Mouse (Mus musculus): Measurements from ENCODE around the gene Camta2.

Camta2 gene

DNA sequence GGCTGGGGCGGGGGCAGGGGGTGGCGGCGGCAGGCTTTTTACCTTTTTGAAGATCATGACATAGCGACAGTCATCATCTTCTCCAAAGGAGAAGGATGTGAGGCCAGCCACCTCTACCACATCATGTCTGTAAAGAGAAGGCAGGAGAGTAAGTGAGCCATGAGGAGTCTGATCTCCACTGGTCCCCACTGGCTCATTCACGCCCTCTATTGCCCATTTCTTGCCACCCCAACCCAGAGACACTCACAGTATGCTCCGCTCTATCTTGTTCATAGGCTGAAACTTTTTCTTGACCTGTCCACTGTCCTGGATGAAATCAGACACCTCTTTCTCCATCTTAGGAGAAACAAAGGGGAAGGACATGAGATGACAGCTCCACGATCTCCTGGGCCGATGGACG, 23.2 kb downstream of the Camta2 start:
- no peak for DNase-seq (ENCODE audit: inconsistent ontology term)

DNA sequence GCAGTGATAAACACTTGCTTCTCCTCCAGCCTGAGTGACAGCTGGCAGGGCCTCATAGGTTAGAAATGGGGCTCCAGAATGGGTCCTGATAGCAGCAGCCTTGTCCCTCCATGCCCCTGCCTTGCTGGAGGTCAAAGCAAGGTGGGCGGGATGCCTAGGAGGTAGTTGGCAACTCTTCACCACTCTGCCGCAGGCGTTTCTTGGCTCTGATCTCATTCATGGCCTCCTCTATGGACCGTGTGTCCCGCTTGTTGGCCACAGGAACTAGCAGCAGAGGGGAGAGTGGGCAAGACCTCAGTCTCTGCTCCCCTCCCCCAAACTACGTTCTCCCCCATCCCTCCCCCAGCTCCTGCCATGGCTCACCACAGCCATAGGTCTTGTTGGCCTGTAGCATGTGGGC, 23.9 kb downstream of the Camta2 start:
- DNase-seq (ENCODE audit: inconsistent ontology term), result no peak

DNA sequence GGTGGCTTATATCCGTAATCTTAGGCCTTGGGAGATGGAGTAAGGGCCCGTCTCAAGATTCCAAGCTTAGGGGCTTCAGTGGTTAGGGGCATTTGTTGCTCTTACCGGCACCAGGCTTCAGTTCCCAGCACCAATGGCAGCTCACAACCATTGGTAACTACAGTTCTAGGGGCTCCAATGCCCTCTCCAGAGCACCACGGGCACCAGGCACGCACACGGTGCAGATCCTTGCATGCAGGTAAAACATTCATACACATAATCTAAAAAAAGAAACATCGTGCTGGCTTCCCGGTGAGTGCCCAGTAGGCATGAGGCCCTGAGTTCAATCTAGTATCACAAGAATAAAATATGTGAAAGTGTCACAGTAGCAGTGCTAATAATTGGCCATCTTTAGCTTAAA, 24.8 kb downstream of the Camta2 start:
- DNase-seq (ENCODE audit: inconsistent ontology term), result no peak

DNA sequence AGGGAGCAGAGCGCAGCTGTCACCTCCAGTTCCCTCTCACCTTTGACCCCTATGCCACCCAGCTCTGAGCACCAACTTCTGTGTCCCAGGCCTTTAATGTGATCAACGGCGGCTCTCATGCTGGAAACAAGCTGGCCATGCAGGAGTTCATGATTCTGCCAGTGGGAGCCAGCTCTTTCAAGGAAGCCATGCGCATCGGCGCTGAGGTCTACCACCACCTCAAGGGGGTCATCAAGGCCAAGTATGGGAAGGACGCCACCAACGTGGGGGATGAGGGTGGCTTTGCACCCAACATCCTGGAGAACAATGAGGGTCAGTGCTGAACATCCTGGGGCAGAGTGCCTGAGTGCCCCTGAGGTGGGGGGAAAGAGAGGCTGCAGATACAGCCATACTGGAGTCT, 27.3 kb downstream of the Camta2 start:
- DNase-seq (ENCODE audit: inconsistent ontology term), result no peak

DNA sequence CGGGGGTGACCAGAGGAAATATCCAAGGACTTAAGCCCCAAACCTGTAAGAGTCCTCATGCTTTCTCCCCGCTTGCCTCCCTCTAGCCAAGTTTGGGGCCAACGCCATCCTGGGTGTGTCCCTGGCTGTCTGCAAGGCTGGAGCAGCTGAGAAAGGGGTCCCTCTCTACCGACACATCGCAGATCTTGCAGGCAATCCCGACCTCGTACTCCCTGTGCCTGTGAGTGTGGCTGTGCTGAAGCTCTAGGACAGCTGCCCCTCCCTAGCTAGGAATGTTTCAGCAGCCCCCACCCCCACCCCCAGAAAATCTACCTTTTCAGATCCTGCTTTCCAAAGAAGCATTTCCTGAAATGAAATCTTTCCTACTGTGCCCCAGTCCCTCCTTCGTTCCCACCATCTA, 29.0 kb downstream of the Camta2 start:
- DNase-seq (ENCODE audit: inconsistent ontology term), result no peak

DNA sequence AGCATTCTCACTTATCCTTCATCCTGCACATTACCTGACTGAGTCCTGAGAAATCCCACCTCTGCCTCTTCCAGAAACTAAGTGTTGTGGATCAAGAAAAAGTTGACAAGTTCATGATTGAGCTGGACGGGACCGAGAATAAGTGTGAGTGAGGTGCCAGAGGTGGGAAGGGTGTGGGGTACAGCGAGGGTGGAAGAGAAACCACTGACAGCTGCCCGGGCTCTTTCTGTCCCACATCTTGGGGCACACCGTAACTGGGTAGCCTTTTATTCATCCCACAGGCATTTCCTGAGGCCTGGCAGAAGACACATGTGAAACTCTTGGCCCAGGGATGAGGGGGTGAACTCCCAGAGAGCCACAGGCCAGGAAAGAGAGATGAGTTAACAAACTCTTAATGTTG, 29.4 kb downstream of the Camta2 start:
- no peak for DNase-seq (ENCODE audit: inconsistent ontology term)

DNA sequence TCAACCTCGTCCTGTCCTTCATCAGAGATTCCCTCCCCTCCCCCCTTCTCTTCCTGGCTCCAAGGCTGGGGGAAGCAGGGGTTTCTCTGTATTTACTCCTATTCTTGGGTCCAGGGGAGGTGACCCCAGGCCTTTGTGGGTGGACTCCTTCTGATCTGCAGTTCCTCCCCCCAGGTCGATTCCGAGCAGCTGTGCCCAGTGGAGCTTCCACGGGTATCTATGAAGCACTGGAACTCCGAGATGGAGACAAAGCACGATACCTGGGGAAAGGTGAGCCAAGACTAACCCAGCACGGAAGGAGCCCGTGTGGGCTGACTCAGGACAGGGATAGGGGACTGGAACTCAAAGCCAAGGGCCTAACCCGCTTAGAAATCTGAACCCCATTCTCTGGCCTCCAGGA, 29.9 kb downstream of the Camta2 start:
- DNase-seq (ENCODE audit: inconsistent ontology term), result no peak

DNA sequence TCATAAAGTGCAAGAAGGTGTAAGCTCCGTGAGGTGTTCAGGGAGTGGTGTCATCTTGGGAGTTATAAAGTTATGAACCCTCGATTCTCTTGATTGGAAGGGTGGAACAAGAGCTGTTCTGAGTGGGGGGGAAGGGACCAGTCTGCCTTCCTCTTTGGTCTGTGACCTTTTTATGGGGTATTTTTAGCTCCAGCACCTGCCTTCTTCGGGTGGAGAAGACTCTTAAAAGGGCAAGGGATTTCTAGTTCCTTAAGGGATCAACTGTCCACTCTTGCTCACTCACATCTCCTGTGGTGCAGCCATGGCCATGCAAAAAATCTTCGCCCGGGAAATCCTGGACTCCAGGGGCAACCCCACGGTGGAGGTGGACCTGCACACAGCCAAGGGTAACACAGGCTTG, 30.3 kb downstream of the Camta2 start:
- DNase-seq (ENCODE audit: inconsistent ontology term), result no peak

DNA sequence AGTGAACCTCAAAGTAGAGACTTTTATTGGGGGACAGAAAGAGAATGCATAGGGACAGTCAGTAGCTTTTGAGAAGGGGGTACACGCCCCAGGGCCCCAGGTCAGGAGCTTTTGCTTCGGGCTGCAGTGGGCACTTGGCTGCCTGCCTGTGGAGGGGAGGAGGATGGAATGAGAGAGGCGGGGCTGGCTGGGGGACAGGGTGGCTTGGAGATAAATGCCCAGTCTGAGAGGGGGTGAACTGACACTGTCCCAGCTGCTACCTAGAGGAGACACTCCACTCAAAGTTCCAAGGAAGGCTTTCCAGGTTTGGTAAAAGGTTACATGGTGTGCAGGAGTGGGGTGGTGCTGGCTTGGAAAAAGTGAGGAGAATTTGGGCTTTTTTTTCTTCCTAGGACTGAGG, 30.9 kb downstream of the Camta2 start, which contains the start of gene Eno3:
Gene Eno3, plus strand, starts transcription at position 239 of the 400 bp plus-strand sequence.
- no peak for DNase-seq (ENCODE audit: inconsistent ontology term)

DNA sequence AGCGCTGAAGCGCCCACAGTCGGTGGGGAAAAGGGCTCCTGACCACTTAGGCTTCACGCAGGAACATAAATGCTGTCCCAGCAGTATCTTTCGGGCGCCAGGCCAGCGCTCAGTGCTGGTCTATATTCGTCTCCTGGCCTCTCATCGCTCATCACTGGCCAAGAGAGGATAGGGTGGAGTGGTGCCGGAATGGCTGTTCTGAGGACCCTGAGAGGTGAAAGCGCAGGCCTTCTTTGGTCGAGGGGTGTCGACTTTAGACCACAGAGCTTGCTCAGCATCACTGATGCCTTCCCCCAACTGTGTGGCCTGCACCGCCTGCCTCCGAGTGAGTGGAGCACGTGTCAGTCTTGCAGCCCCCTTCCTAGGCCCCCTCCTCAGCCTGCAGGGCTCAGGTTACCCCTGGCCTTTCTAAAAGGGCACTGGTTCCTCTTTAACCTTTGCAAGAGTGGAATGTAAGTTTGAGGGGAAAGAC, 31.4 kb downstream of the Camta2 start:
- no peak for DNase-seq (ENCODE audit: inconsistent ontology term)

DNA sequence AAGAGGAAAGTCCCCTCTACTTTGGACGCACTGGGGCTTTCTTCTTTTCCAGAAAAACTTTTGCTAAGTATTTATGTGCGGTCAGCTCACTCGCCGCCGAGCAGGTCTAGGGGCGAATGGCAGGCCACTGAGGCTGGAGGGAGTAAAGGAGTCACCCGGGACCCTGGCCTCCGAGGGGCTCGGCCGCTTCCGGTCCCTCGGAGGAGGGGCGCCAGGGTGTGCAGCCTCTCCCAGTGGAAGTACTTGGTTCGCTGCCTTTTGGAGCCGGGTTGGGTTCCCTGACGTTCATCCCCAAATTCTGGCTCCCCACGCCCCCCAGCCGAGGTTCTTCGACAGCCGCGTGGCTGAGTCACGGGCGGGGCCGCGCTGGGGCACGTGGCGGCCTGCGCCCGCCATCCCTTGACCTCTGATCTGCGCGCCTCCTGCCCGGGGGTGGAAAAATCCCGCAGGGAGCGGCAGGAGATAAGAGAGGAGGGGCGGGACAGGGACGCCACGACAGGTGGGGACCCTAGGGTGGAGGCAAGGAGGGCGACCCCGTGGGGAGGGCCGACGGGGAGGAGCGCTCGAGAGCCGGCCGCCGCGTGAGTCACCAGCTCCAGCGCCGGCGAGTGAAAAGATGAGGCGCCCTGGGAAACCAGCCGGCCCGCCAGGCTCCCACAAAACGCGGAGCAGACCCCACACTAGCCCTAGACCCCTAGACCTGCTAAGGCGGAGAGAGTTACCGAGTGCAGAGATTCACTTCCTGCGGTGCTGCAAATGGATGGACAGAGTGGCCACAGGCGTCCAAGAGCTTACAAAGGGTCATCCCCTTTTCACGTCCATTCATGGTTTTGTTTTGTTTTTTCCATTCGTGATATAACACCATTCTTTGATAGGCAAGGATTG, 32.1 kb downstream of the Camta2 start:
- DNase-seq (ENCODE audit: inconsistent ontology term), result peak; percentile 72

DNA sequence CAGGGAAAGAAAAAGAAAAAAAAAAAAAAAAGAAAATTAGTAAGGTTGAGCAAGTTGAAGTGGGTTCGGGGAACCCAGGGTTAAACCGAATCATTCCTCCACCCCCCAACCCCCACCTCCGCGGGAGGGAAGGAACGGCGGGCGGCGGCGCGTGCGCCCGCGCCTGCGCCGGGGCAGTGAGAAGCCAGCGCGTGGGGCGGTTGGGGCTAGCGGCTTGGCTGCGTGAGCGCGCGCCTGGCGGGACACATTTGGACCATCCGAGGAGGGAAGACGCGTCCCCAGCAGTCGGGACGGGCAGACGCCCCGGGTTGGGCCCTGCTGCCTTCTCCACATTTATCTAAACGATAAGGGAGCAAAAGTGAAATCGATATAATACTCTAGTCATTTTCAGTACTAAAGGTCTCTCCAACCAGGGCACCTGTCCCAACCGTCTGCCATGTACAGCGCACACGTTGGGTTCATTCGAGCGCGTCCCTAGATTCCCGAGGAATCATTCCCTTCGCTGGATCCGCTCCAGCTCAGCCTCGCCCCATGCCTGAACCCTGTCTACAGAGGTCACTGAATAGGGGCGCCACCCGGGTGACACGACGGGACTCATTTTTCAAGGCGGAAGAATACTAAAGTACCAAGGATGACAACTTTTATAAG, 32.9 kb downstream of the Camta2 start:
- DNase-seq (ENCODE audit: inconsistent ontology term), result peak; percentile 96

DNA sequence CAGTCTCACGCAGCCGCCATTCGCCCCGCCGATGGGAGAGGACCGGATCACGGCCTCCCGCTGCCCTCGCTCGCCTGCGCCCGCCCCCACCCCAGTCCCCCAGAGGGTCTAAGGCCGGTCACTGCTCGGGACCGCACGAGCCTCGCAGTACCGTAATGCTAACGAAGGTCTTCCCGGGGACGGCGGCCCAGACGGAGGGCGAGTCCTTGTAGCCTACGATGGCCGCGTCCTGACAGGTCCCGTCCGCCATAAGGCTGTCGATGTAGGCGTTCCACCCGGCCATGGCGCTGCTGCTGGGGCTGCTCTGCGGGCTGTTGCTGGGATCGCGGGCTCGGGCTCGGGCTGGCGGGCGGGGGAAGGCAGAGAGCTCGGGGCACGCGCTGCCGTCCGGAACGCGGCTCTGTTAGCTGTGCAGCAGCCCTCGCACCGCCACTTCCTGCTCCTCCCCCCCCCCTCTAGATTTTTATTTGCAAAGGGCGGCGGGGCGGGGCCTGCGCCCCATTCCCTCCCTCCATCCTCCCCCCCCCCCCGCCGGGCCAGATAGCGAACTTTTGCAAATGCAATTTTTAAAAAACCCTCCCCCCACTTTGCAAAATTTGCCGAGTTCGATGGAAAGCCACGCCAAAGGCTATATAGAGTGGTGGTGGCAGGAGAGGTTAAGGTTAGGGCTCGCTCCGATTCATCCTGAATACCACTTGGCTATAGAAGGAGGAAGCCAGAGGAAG, 33.5 kb downstream of the Camta2 start, which contains the start of gene Pfn1:
Gene Pfn1, minus strand, starts transcription at position 447 of the 725 bp plus-strand sequence.
- peak; percentile 94 for DNase-seq (ENCODE audit: inconsistent ontology term)

DNA sequence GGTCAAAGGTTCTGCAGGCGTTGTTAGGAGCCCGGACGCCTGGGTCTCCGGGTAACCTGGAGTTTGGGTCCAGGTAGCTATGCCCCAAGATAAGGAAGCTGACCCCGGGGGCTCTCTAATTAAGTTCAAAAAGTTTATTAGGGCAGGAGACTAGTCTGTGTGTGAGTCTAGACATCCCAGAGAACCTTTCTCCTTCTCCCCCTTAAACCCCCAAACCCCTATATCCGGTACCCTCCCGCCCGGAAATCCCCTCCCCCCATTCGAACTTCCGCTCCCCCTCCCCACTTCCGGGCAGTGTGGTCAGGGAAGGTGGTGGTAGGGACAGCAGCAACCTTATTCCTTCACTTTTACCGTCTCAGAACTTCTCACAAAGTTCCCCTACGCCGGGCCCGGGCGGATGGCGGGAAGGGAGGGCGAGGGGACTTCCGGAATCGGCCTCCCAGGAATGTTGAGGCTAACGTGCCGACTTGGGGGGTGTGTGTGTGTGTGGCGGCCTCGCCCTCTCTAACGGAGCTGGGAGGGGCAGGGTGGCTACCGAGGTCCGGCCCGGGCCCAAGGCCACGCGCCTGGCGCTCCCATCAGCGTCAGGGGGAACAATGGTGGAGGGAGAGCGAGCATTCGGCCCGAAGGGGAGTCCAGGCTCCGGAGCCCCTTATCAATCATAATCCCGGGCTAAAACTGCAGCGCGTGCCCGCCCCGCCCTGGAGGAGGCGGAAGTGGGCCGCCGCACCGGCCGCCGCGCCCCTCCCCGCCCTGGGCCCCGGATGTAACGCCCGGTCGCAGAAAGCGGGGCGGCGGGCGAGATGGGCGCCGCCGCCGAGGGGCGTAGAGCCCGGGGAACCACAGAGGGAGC, 34.3 kb downstream of the Camta2 start:
- DNase-seq (ENCODE audit: inconsistent ontology term), result peak; percentile 80

DNA sequence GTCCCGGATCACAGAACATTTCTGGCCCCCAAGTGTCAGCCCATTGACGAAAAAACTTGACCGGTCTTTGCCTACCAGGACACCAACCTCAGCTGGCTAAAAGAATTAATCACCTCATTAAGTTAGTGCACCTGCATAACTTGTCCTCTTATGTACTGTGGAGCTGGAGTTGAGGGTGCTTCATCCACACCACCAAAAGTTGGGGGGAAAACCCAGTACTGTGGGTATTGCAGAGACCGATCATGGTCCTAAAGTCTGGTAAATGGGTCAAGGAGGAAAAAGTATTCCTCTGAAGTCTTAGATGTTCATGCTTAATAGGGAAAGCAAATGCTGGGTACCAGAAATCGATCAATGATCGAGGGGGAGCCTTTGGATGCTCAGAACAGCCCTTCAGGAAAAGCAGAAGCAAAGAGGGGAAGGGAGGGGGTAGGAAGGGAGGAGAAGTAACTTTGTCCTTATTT, 35.0 kb downstream of the Camta2 start:
- DNase-seq (ENCODE audit: inconsistent ontology term), result no peak

DNA sequence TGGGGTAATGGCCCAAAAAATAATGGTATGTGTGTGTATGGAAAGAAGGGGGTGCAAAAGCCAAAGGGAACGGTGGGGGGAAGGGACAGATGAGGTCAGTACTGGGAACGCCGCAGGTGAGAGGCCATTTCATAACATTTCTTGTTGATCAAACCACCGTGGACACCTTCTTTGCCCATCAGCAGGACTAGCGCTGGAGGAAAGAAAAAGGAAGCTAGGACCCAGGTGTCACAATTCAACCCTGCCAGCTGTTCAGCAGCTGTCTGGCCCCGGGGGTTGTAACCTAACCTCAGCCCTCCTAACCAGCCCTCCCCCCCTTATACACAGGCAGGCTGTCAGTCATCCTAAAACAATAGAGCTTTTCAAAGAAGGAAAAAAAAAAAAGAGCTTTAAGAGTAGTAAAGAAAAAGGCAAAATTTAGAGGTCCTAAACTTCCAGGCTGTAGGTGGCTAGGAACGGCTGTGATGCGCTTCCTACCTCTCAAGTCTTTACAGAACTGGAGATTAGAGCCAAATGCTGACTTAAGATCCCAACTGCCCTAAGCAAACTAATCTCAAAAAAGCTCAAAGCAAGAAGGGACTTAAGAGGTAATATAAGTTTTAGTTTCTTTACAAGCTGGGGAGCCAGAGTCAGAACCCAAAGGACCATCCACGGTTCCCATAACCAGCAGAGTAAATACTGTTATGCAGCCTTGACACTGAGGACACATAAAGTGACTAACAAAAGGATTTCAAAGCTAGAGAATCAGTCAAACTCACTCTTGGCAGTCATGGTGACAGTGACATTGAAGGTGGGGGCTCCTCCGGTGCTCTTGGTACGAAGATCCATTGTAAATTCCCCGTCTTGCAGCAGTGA, 35.6 kb downstream of the Camta2 start:
- no peak for DNase-seq (ENCODE audit: inconsistent ontology term)

DNA sequence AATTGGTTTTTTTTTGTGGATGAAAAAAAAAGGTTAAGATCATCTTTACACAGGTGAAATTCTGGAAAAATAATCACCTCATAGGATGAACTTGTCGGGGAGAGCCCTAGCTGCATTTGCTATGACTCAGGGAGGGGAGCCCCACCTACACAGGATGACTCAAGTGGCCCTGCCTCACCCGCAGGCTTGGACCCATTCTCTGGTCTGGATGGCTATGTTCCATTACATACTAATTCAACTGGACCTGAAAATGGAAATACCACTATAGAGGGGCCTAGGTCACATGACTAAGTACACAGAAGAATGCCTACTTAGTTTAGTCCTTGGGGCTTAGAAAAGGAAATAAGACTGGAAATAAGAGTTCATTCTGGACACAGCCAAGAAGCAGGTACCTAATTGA, 36.5 kb downstream of the Camta2 start:
- DNase-seq (ENCODE audit: inconsistent ontology term), result peak; percentile 73

DNA sequence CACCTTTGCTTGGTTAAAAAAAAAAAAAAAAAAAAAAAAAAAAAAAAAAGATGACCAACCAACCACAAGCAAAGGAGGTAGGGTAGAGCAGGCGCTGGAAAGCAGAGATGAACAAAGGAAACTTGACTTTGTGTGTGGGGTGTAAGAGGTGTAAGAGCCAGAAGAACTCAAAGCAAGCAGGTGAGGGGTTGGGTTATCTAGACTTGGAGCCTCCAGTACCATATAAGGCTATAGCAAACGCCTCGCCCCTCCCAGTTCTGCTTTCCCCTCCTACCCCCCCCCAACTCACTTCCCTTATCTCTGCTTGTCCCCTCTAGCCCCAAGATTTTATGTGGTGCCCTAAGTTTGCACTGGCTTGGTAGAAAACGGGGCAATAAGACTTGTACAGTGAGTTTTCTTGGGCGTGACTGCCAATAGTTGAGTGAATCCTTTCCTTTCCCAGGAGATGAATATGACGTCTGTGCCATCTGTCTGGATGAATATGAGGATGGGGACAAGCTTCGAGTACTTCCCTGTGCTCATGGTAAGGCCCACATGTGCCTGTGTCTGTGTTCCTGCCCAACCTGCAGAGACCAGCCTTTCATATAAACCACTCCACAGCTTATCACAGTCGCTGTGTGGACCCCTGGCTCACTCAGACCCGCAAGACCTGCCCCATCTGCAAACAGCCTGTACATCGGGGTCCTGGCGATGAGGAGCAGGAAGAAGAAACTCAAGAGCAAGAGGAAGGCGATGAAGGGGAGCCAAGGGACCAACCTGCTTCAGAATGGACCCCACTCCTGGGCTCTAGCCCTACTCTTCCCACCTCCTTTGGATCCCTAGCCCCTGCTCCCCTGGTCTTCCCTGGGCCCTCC, 37.4 kb downstream of the Camta2 start:
- no peak for DNase-seq (ENCODE audit: inconsistent ontology term)

DNA sequence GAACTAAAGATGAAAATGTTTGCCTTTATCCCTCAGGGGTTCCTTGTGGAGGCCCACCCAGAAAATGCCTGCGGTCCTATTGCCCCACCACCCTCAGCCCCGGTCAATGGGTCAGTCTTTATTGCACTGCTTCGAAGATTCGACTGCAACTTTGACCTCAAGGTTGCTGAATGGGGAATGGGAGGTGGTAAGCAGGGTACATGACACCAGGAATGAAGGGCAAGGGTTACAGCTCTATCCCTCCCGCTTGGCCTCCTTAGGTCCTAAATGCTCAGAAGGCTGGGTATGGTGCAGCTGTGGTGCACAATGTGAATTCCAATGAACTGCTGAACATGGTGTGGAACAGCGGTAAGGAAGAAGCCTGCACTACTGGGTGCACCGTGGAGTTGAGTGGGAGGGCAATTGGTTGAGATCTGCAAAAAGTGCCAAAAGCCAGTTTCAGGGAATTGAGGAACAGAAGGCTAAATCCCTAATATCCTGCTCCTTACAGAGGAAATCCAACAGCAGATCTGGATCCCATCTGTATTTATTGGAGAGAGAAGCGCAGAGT, 38.6 kb downstream of the Camta2 start:
- DNase-seq (ENCODE audit: inconsistent ontology term), result no peak

All from Muller cell, postnatal 12 days (primary cell).